Mouse (Mus musculus) MEL (cell line): ENCODE measurements around the gene Nxph4. TPM values are rescaled to one million over a fixed set of nuclear protein-coding genes. Genes with fewer than 3 reads are reported as not detected.
A peak's percentile ranks its signal among the peaks of the same experiment; 100 is the strongest.

ENCODE experiments used
- DNase-seq: peaks from one replicate; pipeline ENCODE4 v3.0.0; 2011; ENCODE audit warnings: low read depth, low spot score
- H3K27ac ChIP-seq: 2 replicates; pipeline ENCODE4 v1.5.1; 2012; ENCODE audit warnings: low read depth, mild to moderate bottlenecking, control low read depth, low read length, moderate library complexity; ENCODE audit not compliant: control insufficient read depth
- H3K27me3 ChIP-seq, 2 experiments: fragments of 150-350 bp in 1 of 2; sonication (generic) in 1 of 2; 2 replicates each; pipeline ENCODE4 v1.6.1; 2012; ENCODE audit warnings: low read length in 2 of 2, mild to moderate bottlenecking in 2 of 2, improper control_type of control experiment in 1 of 2, moderate library complexity in 1 of 2; ENCODE audit not compliant: insufficient read depth in 2 of 2, control insufficient read depth in 1 of 2
- H3K36me3 ChIP-seq, 2 experiments: 2 replicates each; pipeline ENCODE4 v1.6.1; 2012 to 2014; ENCODE audit warnings: low read length in 2 of 2, improper control_type of control experiment in 1 of 2, inconsistent platforms in 1 of 2, mild to moderate bottlenecking in 1 of 2; ENCODE audit not compliant: insufficient read depth in 2 of 2, control insufficient read depth in 1 of 2
- H3K4me1 ChIP-seq, 2 experiments: fragments of 150-350 bp in 1 of 2; sonication (generic) in 1 of 2; 2 replicates each; pipeline ENCODE4 v1.6.1; 2012; ENCODE audit warnings: low read length in 2 of 2, improper control_type of control experiment in 1 of 2, mild to moderate bottlenecking in 1 of 2; ENCODE audit not compliant: insufficient read depth in 2 of 2, control insufficient read depth in 1 of 2
- H3K4me3 ChIP-seq, 2 experiments: fragments of 150-350 bp in 1 of 2; sonication (generic) in 1 of 2; 2 replicates each; pipeline ENCODE4 v1.5.1; 2012; ENCODE audit warnings: low read depth in 2 of 2, low read length in 2 of 2, mild to moderate bottlenecking in 2 of 2, moderate library complexity in 2 of 2, control low read depth in 1 of 2, improper control_type of control experiment in 1 of 2; ENCODE audit not compliant: control insufficient read depth in 1 of 2, insufficient read depth in 1 of 2
- H3K79me2 ChIP-seq: 2 replicates; pipeline ENCODE4 v1.6.1; 2012; ENCODE audit warnings: mild to moderate bottlenecking, low read length, moderate library complexity; ENCODE audit not compliant: control insufficient read depth, poor library complexity, insufficient read depth
- H3K9ac ChIP-seq: 2 replicates; pipeline ENCODE4 v1.6.1; 2012; ENCODE audit warnings: low read depth, mild to moderate bottlenecking, control low read depth, low read length, moderate library complexity; ENCODE audit not compliant: control insufficient read depth, poor library complexity, severe bottlenecking
- H3K9me3 ChIP-seq: fragments of 150-350 bp; sonication (generic); replicated peaks from 2 replicates; pipeline ENCODE4 v1.6.1; 2012; ENCODE audit warnings: mild to moderate bottlenecking, low read length, improper control_type of control experiment, moderate library complexity; ENCODE audit not compliant: insufficient read depth
- CTCF ChIP-seq, 3 experiments: IDR thresholded peaks in 2 of 3; conservative IDR thresholded peaks in 1 of 3; 2 replicates each; pipeline ENCODE4 v1.5.1; 2011 to 2012; ENCODE audit warnings: low read length in 3 of 3, low read depth in 2 of 3, mild to moderate bottlenecking in 2 of 3, improper control_type of control experiment in 1 of 3, inconsistent platforms in 1 of 3, mixed read lengths in 1 of 3, moderate library complexity in 1 of 3; ENCODE audit not compliant: control insufficient read depth in 1 of 3, insufficient read depth in 1 of 3, poor library complexity in 1 of 3, severe bottlenecking in 1 of 3
- ELF1 ChIP-seq: IDR thresholded peaks from 2 replicates; pipeline ENCODE4 v1.6.1; 2014; ENCODE audit warnings: low read depth, mild to moderate bottlenecking, inconsistent platforms, low read length, improper control_type of control experiment, moderate library complexity
- ETS1 ChIP-seq: IDR thresholded peaks from 2 replicates; pipeline ENCODE4 v1.6.1; 2012; ENCODE audit warnings: low read depth, mild to moderate bottlenecking, inconsistent platforms, low read length, improper control_type of control experiment, moderate library complexity
- KAT2A ChIP-seq: conservative IDR thresholded peaks from 2 replicates; pipeline ENCODE4 v1.6.1; 2012; ENCODE audit warnings: low read depth, low read length, improper control_type of control experiment, inconsistent platforms
- MAFK ChIP-seq: IDR thresholded peaks from 2 replicates; pipeline ENCODE4 v1.6.1; 2011; ENCODE audit warnings: low read depth, mild to moderate bottlenecking, low read length, improper control_type of control experiment, borderline replicate concordance
- MEF2A ChIP-seq: IDR thresholded peaks from 2 replicates; pipeline ENCODE4 v1.6.1; 2014; ENCODE audit warnings: low read depth, mild to moderate bottlenecking, inconsistent platforms, low read length, improper control_type of control experiment; ENCODE audit not compliant: poor library complexity, insufficient replicate concordance, severe bottlenecking; ENCODE audit errors: extremely low read depth
- MYB ChIP-seq: IDR thresholded peaks from 2 replicates; pipeline ENCODE4 v1.6.1; 2011; ENCODE audit warnings: mild to moderate bottlenecking, low read depth, low read length, improper control_type of control experiment
- NELFE ChIP-seq: IDR thresholded peaks from 2 replicates; pipeline ENCODE4 v1.6.1; 2011; ENCODE audit warnings: low read depth, low read length, improper control_type of control experiment
- POLR2A ChIP-seq, 2 experiments: IDR thresholded peaks; 2 replicates each; pipeline ENCODE4 v1.6.1; 2011 to 2012; ENCODE audit warnings: low read length in 2 of 2, mild to moderate bottlenecking in 2 of 2, control low read depth in 1 of 2, improper control_type of control experiment in 1 of 2, low read depth in 1 of 2, moderate library complexity in 1 of 2; ENCODE audit not compliant: control insufficient read depth in 1 of 2, insufficient read depth in 1 of 2, poor library complexity in 1 of 2
- POLR2AphosphoS5 ChIP-seq: IDR thresholded peaks from 2 replicates; pipeline ENCODE4 v1.6.1; 2012; ENCODE audit warnings: low read depth, borderline replicate concordance, mild to moderate bottlenecking, inconsistent platforms, low read length, moderate library complexity, mixed read lengths
- RAD21 ChIP-seq: IDR thresholded peaks from 2 replicates; pipeline ENCODE4 v1.6.1; 2011; ENCODE audit warnings: mild to moderate bottlenecking, low read depth, low read length, improper control_type of control experiment
- SMC3 ChIP-seq: IDR thresholded peaks from 2 replicates; pipeline ENCODE4 v1.6.1; 2011; ENCODE audit warnings: low read depth, low read length, improper control_type of control experiment
- TAL1 ChIP-seq: IDR thresholded peaks from 2 replicates; pipeline ENCODE4 v1.6.1; 2012; ENCODE audit warnings: mild to moderate bottlenecking, inconsistent platforms, low read length, moderate library complexity, mixed read lengths
- TBP ChIP-seq: IDR thresholded peaks from 2 replicates; pipeline ENCODE4 v1.8.0; 2011; ENCODE audit warnings: low read depth, low read length, improper control_type of control experiment
- TCF12 ChIP-seq: IDR thresholded peaks from 2 replicates; pipeline ENCODE4 v1.6.1; 2014; ENCODE audit warnings: low read depth, mild to moderate bottlenecking, inconsistent platforms, low read length, improper control_type of control experiment, moderate library complexity
- USF1 ChIP-seq: IDR thresholded peaks from 2 replicates; pipeline ENCODE4 v1.6.1; 2014; ENCODE audit warnings: low read depth, mild to moderate bottlenecking, inconsistent platforms, low read length, improper control_type of control experiment, moderate library complexity
- USF2 ChIP-seq, 2 experiments: IDR thresholded peaks; 2 replicates each; pipeline ENCODE4 v1.6.1; 2011 to 2012; ENCODE audit warnings: improper control_type of control experiment in 2 of 2, low read length in 2 of 2, borderline replicate concordance in 1 of 2, inconsistent platforms in 1 of 2, low read depth in 1 of 2, mild to moderate bottlenecking in 1 of 2; ENCODE audit not compliant: insufficient read depth in 1 of 2
- ZC3H11A ChIP-seq: IDR thresholded peaks from 2 replicates; pipeline ENCODE4 v1.6.1; 2012; ENCODE audit warnings: low read depth, mild to moderate bottlenecking, inconsistent platforms, low read length, improper control_type of control experiment
- polyA plus RNA-seq, 2 experiments: library from polyadenylated mRNA; stranded (reverse) in 1 of 2; unstranded in 1 of 2; fragments of >175 nt in 1 of 2; fragments of >200 nt in 1 of 2; gene quantifications; 2 replicates each; pipeline versions ENCODE4 v1.2.1 to v1.2.4; 2012; ENCODE audit warnings: low replicate concordance in 2 of 2, low read depth in 1 of 2; ENCODE audit not compliant: insufficient read length in 2 of 2, insufficient read depth in 1 of 2, missing spikeins in 1 of 2
- total RNA-seq: library from RNA; depleted of rRNA; stranded (reverse); fragments of 300-350 nt; gene quantifications from 2 replicates; pipeline ENCODE4 v1.2.3, GENCODE M21; 2012

Gene Nxph4
- total and polyA plus RNA-seq, 3 experiments, result 0.24 TPM; not detected in 2

DNA sequence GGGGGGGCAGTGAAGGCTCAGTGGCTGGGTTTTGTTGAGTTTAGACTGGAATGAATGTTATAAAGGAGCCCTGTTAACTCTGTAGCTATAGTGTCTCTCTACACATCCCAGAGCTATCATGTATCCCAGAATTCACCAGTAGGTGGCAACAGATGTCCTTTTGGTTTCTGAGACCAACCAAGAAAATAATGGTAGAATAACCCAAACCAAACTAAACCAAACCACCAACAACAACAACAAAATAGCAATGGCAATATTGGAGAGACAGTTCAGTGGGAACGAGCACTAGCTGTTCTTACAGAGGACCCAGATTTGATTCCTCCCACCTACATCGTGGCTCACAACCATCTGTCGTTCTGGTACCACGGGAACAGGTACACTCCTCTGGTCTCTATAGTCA lies 55.2 kb downstream of the Nxph4 start:
- no peaks in the 10 kb centered on the region for H3K9me3 ChIP-seq
- no peak overlapping the region for H3K27ac ChIP-seq
- peaks cover 3 to 5% of the 10 kb centered on the region in 2 experiments for H3K4me1 ChIP-seq
- no peaks in the 10 kb centered on the region for H3K27me3 ChIP-seq
- H3K4me3 ChIP-seq, result no peak overlapping the region
- DNase-seq, result peak; percentile 48
- no peak overlapping the region for H3K9ac ChIP-seq
- no peak for TF ChIP-seq TBP
- TF ChIP-seq RAD21, result peak; percentile 43
- TF ChIP-seq ZC3H11A, result no peak
- peak; percentile 46 for TF ChIP-seq SMC3
- TF ChIP-seq CTCF (IDR thresholded peaks at IDR 0.05 in 2 of 3, conservative IDR thresholded peaks at IDR 0.05 in 1 of 3; ENCODE audit: control insufficient read depth in 1 of 3, insufficient read depth in 1 of 3, low read depth in 2 of 3, low read length in 3 of 3, poor library complexity in 1 of 3, severe bottlenecking in 1 of 3), result peak in 2 of 3 experiments; percentile 38 to 64; a peak in 4 of 6 replicates
- H3K36me3 ChIP-seq, result peaks cover 4 to 5% of the 10 kb centered on the region in 2 experiments
- H3K79me2 ChIP-seq, result no peaks in the 10 kb centered on the region

DNA sequence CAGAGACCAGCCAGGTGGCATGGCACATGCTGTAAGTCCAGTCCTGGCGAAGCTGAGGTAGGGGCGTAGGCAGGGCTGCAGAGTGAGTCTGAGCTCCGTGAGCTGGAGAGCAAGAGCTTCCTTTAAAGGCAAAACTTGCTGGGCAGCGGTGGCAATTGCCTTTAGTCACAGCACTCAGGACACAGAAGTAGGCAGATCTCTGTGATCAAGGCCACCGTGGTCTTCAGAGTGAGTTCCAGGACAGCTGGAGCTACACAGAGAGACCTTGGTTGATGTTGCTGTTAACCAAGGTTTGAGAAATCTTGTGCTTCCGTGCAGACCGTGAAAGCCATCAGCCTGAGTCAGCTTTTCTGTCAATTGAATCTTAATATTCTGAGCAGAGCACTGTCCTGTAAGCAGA lies 57.1 kb downstream of the Nxph4 start:
- no peaks in the 10 kb centered on the region for H3K27me3 ChIP-seq
- H3K79me2 ChIP-seq, result no peaks in the 10 kb centered on the region
- H3K9me3 ChIP-seq, result no peaks in the 10 kb centered on the region
- no peak for DNase-seq
- H3K4me1 ChIP-seq, result peaks cover 3 to 8% of the 10 kb centered on the region in 2 experiments
- TF ChIP-seq KAT2A, result no peak
- no peak for TF ChIP-seq TCF12
- no peak for TF ChIP-seq CTCF (IDR thresholded peaks at IDR 0.05 in 2 of 3, conservative IDR thresholded peaks at IDR 0.05 in 1 of 3; ENCODE audit: control insufficient read depth in 1 of 3, insufficient read depth in 1 of 3, low read depth in 2 of 3, low read length in 3 of 3, poor library complexity in 1 of 3, severe bottlenecking in 1 of 3)
- no peak for TF ChIP-seq MAFK
- no peak for TF ChIP-seq POLR2AphosphoS5
- no peak for TF ChIP-seq POLR2A (IDR thresholded peaks at IDR 0.05; ENCODE audit: control insufficient read depth in 1 of 2, insufficient read depth in 1 of 2, low read depth in 1 of 2, low read length in 2 of 2, poor library complexity in 1 of 2)
- no peak for TF ChIP-seq USF2 (IDR thresholded peaks at IDR 0.05; ENCODE audit: borderline replicate concordance in 1 of 2, insufficient read depth in 1 of 2, low read depth in 1 of 2, low read length in 2 of 2)
- TF ChIP-seq SMC3, result no peak
- no peak for TF ChIP-seq MYB
- TF ChIP-seq USF1, result no peak
- no peak for TF ChIP-seq NELFE
- no peak for TF ChIP-seq ETS1
- no peak for TF ChIP-seq MEF2A
- no peak for TF ChIP-seq ELF1
- no peak for TF ChIP-seq TAL1
- no peak overlapping the region for H3K4me3 ChIP-seq
- H3K36me3 ChIP-seq, result peaks cover 4 to 5% of the 10 kb centered on the region in 2 experiments
- no peak overlapping the region for H3K27ac ChIP-seq
- no peak overlapping the region for H3K9ac ChIP-seq
